Mouse (Mus musculus) right cerebral cortex, postnatal 10 days (tissue): Measurements from ENCODE around the gene Mast4.
A peak's percentile ranks its signal among the peaks of the same experiment; 100 is the strongest.
"Not testable (repeated sequence)": the region's sequence is repeated elsewhere in the genome, so short reads cannot be mapped to it uniquely, and the experiment has no call there.

ENCODE experiments used
- DNase-seq, 2 experiments: peaks; one replicate each; pipeline ENCODE4 v3.0.0; 2021; ENCODE audit warnings: low spot score in 2 of 2

The Mast4 gene

GRCm38 (mm10) chr13:102753714-102754556, 580.4 kb downstream of the Mast4 start:
- no peak for DNase-seq

- no peak for DNase-seq
Measured at GRCm38 (mm10) chr13:102749891-102750290, 584.4 kb downstream of the Mast4 start.

- no peak for DNase-seq
Measured at GRCm38 (mm10) chr13:102749194-102749593, 585.1 kb downstream of the Mast4 start.

- no peak for DNase-seq
Measured at GRCm38 (mm10) chr13:102746803-102747561, 587.3 kb downstream of the Mast4 start.

- no peak for DNase-seq
Measured at GRCm38 (mm10) chr13:102745626-102746342, 588.5 kb downstream of the Mast4 start.

- no peak for DNase-seq
Measured at GRCm38 (mm10) chr13:102745270-102745600, 589.1 kb downstream of the Mast4 start.

- DNase-seq: peak in 1 of 2 experiments; percentile 71
Measured at GRCm38 (mm10) chr13:102744481-102745269, 589.6 kb downstream of the Mast4 start.

GRCm38 (mm10) chr13:102739720-102740535, 594.4 kb downstream of the Mast4 start:
- DNase-seq: no peak

GRCm38 (mm10) chr13:102737811-102738210, 596.5 kb downstream of the Mast4 start:
- no peak for DNase-seq

- DNase-seq: no peak
Measured at GRCm38 (mm10) chr13:102733063-102733462, 601.2 kb downstream of the Mast4 start.

GRCm38 (mm10) chr13:102728951-102729350, 605.3 kb downstream of the Mast4 start:
- DNase-seq: not testable (repeated sequence)

- DNase-seq: no peak
Measured at GRCm38 (mm10) chr13:102728035-102728434, 606.3 kb downstream of the Mast4 start.

GRCm38 (mm10) chr13:102726876-102727275, 607.4 kb downstream of the Mast4 start:
- no peak for DNase-seq

- DNase-seq: no peak
Measured at GRCm38 (mm10) chr13:102725906-102726305, 608.4 kb downstream of the Mast4 start.

- no peak for DNase-seq
Measured at GRCm38 (mm10) chr13:102725416-102725815, 608.9 kb downstream of the Mast4 start.

- DNase-seq: no peak
Measured at GRCm38 (mm10) chr13:102716973-102717372, 617.3 kb downstream of the Mast4 start.

GRCm38 (mm10) chr13:102700744-102701143, 633.6 kb downstream of the Mast4 start:
- no peak for DNase-seq

- no peak for DNase-seq
Measured at GRCm38 (mm10) chr13:102700176-102700575, 634.1 kb downstream of the Mast4 start.

- peak; percentile 73 to 84 for DNase-seq
Measured at GRCm38 (mm10) chr13:102698751-102699323, 635.5 kb downstream of the Mast4 start.

- no peak for DNase-seq
Measured at GRCm38 (mm10) chr13:102698335-102698734, 636.0 kb downstream of the Mast4 start.
